Mouse (Mus musculus): ENCODE data around the gene Btnl6. TPM values are rescaled to one million over a fixed set of nuclear protein-coding genes. Genes with fewer than 3 reads are reported as not detected.

The Btnl6 gene
- polyA plus RNA-seq, 1 experiment from 2014 or later, result not detected

Other genes with a start within 250 kb of the Btnl6 start
- 0.73 and 0.98 TPM in 2 replicates for gene H2-Aa, start 229.5 kb downstream of the Btnl6 start, polyA plus RNA-seq (2015; fragmentation: Nextera tagmentation; extraction: Ambion mirVana)
- 1.3 and 3.4 TPM in 2 replicates for gene H2-Eb1, start 211.5 kb downstream of the Btnl6 start, polyA plus RNA-seq (2015; fragmentation: Nextera tagmentation; extraction: Ambion mirVana)
- gene H2-Eb2, start 191.7 kb downstream of the Btnl6 start, polyA plus RNA-seq (2015; fragmentation: Nextera tagmentation; extraction: Ambion mirVana), result not detected in 2 replicates
- gene Btnl2, start 162.5 kb downstream of the Btnl6 start, polyA plus RNA-seq (2015; fragmentation: Nextera tagmentation; extraction: Ambion mirVana), result 0.13 and 0.17 TPM in 2 replicates
- gene Btnl1, start 140.2 kb downstream of the Btnl6 start, polyA plus RNA-seq (2015; fragmentation: Nextera tagmentation; extraction: Ambion mirVana), result 0.21 TPM in 1 of 2 replicates, not detected in the other
- 0.52 and 0.96 TPM in 2 replicates for gene BC051142, start 118.5 kb downstream of the Btnl6 start, polyA plus RNA-seq (2015; fragmentation: Nextera tagmentation; extraction: Ambion mirVana)
- not detected in 2 replicates for gene Btnl4, start 40.0 kb downstream of the Btnl6 start, polyA plus RNA-seq (2015; fragmentation: Nextera tagmentation; extraction: Ambion mirVana)
- gene Notch4, start 46.9 kb upstream of the Btnl6 start, polyA plus RNA-seq (2015; fragmentation: Nextera tagmentation; extraction: Ambion mirVana), result 4.4 and 5.0 TPM in 2 replicates
- 5.3 and 6.0 TPM in 2 replicates for gene Gpsm3, start 72.5 kb upstream of the Btnl6 start, polyA plus RNA-seq (2015; fragmentation: Nextera tagmentation; extraction: Ambion mirVana)
- 14.8 and 19.2 TPM in 2 replicates for gene Pbx2, start 73.9 kb upstream of the Btnl6 start, polyA plus RNA-seq (2015; fragmentation: Nextera tagmentation; extraction: Ambion mirVana)
- gene Ager, start 80.5 kb upstream of the Btnl6 start, polyA plus RNA-seq (2015; fragmentation: Nextera tagmentation; extraction: Ambion mirVana), result 3.6 and 4.2 TPM in 2 replicates
- gene Rnf5, start 86.3 kb upstream of the Btnl6 start, polyA plus RNA-seq (2015; fragmentation: Nextera tagmentation; extraction: Ambion mirVana), result 130 and 132 TPM in 2 replicates
- gene Agpat1, start 86.9 kb upstream of the Btnl6 start, polyA plus RNA-seq (2015; fragmentation: Nextera tagmentation; extraction: Ambion mirVana), result 50.7 and 57.5 TPM in 2 replicates
- gene Egfl8, start 98.6 kb upstream of the Btnl6 start, polyA plus RNA-seq (2015; fragmentation: Nextera tagmentation; extraction: Ambion mirVana), result 7.5 and 10.2 TPM in 2 replicates
- gene Ppt2, start 111.2 kb upstream of the Btnl6 start, polyA plus RNA-seq (2015; fragmentation: Nextera tagmentation; extraction: Ambion mirVana), result 21.6 and 22.2 TPM in 2 replicates
- 0.55 and 0.78 TPM in 2 replicates for gene Prrt1, start 112.2 kb upstream of the Btnl6 start, polyA plus RNA-seq (2015; fragmentation: Nextera tagmentation; extraction: Ambion mirVana)
- gene Fkbpl, start 127.4 kb upstream of the Btnl6 start, polyA plus RNA-seq (2015; fragmentation: Nextera tagmentation; extraction: Ambion mirVana), result 15.0 and 18.0 TPM in 2 replicates
- gene Atf6b, start 129.8 kb upstream of the Btnl6 start, polyA plus RNA-seq (2015; fragmentation: Nextera tagmentation; extraction: Ambion mirVana), result 97.8 and 106 TPM in 2 replicates
- gene Tnxb, start 153.2 kb upstream of the Btnl6 start, polyA plus RNA-seq (2015; fragmentation: Nextera tagmentation; extraction: Ambion mirVana), result 0.03 and 0.04 TPM in 2 replicates
- 0.34 TPM in 1 of 2 replicates, not detected in the other for gene C4b, start 226.5 kb upstream of the Btnl6 start, polyA plus RNA-seq (2015; fragmentation: Nextera tagmentation; extraction: Ambion mirVana)

Measured in embryonic facial prominence, embryonic 13.5 days (tissue).